Mouse (Mus musculus): Measurements from ENCODE around the gene Ubqln1. TPM values are rescaled to one million over a fixed set of nuclear protein-coding genes. Genes with fewer than 3 reads are reported as not detected.

The Ubqln1 gene
- polyA plus RNA-seq, 2 experiments: 28.6 to 28.8 TPM

DNA sequence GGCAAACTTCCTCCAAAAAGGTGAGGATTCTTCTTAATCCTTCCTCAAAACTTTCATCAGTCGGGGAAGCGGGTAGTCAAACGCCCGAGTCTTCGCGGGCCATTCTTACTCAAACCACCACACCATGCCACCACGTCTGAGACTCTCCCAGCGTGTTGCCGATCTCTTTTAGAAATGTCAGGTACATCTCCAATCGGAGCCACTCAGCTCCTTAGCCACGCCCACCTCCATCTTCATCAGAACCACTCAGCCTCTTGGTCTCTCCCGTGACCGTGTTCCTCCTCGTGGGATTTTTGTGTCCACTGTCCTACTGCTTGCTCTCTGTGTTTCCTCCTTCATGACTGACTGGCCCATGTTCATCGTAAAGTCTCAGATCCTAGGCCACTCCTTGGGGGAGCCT is 54.7 kb downstream of the Ubqln1 start:
- H3K4me1 ChIP-seq (replicated peaks; ENCODE audit: control insufficient read depth in 2 of 2, insufficient read depth in 2 of 2, low read length in 1 of 2): peaks cover 0 to 6% of the 10 kb centered on the region in 2 experiments; a peak in 2 of 4 replicates
- no peak overlapping the region for H3K4me2 ChIP-seq (ENCODE audit: low read depth)
- DNase-seq (ENCODE audit: low read depth in 3 of 3, low spot score in 3 of 3) (no peak), ATAC-seq (ENCODE audit: insufficient read depth) (no peak)
- TF ChIP-seq CTCF (IDR thresholded peaks at IDR 0.05; ENCODE audit: low read depth) (no peak), EP300 (IDR thresholded peaks at IDR 0.05; ENCODE audit: low read depth) (no peak)
- no peak overlapping the region for H3K27ac ChIP-seq
- H3K9me3 ChIP-seq (ENCODE audit: control insufficient read depth, low read length): no peaks in the 10 kb centered on the region
- WGBS (ENCODE audit: insufficient replicate concordance): 82% methylated on average over 15 of the region's 15 CpGs
- no peak overlapping the region for H3K4me3 ChIP-seq (ENCODE audit: insufficient read depth in 1 of 2, low read depth in 2 of 2, low read length in 2 of 2)
- no peaks in the 10 kb centered on the region for H3K27me3 ChIP-seq (ENCODE audit: control insufficient read depth, insufficient read depth, low read length)
- H3K9ac ChIP-seq (replicated peaks): no peak overlapping the region
- no peaks in the 10 kb centered on the region; the same call in 1 of the 2 replicates for H3K36me3 ChIP-seq (replicated peaks; ENCODE audit: control insufficient read depth, insufficient read depth, low read depth)

DNA sequence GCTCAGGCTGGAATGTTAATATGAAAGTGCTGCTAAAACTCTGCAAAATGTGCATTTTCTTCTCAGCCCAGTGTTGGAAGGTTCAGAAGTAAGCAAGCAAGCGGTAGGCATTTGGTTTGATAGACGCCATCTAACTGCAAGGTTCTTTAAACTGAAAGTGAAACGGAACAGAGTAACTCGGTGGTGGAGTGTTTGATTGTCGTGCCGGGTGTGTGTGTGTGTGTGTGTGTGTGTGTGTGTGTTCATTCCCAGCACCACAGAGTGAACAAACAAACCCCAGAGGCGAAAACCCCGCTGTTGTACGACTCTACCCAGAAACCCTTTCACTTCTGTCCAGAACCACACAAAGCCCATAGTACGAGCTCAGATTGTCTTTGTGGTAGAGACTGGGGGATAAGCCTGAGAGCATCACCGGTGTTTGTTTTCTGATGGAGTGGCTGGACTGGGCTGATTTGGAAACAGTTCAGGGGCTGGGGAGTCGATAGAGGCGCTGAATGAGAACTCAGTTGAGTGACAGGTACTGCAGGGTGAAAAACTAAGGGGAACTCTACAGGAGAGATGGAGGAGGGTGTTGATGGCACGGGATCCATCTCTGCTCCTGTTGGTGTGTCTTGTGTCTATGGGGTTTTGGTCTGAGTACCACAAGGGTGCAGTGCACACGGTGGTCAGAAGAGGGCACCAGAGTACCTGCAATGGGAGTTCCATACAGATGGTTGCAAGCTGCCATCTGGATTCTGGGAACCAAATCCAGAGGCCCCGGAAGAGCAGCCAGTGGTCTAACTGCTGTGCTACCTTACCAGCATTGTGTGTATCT is 57.1 kb downstream of the Ubqln1 start:
- ATAC-seq (ENCODE audit: insufficient read depth): peak; percentile 67
- H3K9me3 ChIP-seq (ENCODE audit: control insufficient read depth, low read length): no peaks in the 10 kb centered on the region
- peak overlapping the region; percentile 83 for H3K4me2 ChIP-seq (ENCODE audit: low read depth)
- peak overlapping the region; percentile 79 to 90 for H3K4me3 ChIP-seq (ENCODE audit: insufficient read depth in 1 of 2, low read depth in 2 of 2, low read length in 2 of 2)
- H3K36me3 ChIP-seq (replicated peaks; ENCODE audit: control insufficient read depth, insufficient read depth, low read depth): no peaks in the 10 kb centered on the region; the same call in 1 of the 2 replicates
- 3% methylated on average over 16 of the region's 16 CpGs for WGBS (ENCODE audit: insufficient replicate concordance)
- H3K4me1 ChIP-seq (replicated peaks; ENCODE audit: control insufficient read depth in 2 of 2, insufficient read depth in 2 of 2, low read length in 1 of 2): peaks cover 0 to 6% of the 10 kb centered on the region in 2 experiments; a peak in 2 of 4 replicates
- H3K27ac ChIP-seq: peak overlapping the region; percentile 53
- no peaks in the 10 kb centered on the region for H3K27me3 ChIP-seq (ENCODE audit: control insufficient read depth, insufficient read depth, low read length)
- H3K9ac ChIP-seq (replicated peaks): peak overlapping the region; percentile 76
- TF ChIP-seq CTCF (IDR thresholded peaks at IDR 0.05; ENCODE audit: low read depth): peak; percentile 98
- TF ChIP-seq EP300 (IDR thresholded peaks at IDR 0.05; ENCODE audit: low read depth): no peak
- DNase-seq (ENCODE audit: low read depth in 3 of 3, low spot score in 3 of 3): peak; percentile 83 to 88 (median 83)

DNA sequence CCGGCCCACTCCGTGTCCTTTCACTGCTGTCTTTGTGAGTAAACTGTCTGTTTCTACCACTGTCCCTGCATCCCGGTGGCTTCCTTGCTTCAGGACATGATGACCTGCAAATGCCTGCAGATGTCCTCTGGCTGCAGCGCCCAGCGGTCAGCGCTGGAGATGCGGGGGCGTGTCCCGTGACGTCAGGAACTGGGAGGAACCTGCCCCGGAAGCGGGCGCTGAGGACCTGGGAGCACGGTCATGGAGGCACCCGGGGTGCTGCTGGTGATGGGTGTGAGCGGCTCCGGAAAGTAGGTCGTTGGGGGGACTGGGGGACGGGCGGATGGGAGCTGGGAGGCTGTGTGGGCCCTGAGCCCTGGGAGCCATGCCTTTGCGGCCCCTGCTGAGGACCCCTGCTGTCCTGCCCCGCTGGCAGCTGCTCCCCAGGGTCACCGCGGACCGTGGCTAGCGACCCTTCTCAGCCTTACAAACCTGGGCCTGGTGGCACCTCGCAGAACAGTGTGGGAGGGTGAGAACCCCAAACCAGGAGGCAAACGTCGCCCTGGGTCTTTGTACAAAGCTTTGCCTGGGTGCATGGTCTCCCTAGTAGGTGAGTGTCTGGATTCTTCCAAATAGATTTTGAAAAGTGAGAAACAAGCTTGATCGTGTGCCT is 57.9 kb downstream of the Ubqln1 start, which contains the start of gene Idnk:
TSS of gene Idnk (plus strand) at position 203 of the 652 bp plus-strand sequence.
- peak within 1 kb of the TSS; percentile 76 for H3K9ac ChIP-seq (replicated peaks)
- no peaks in the 10 kb centered on the region; the same call in 1 of the 2 replicates for H3K36me3 ChIP-seq (replicated peaks; ENCODE audit: control insufficient read depth, insufficient read depth, low read depth)
- H3K4me3 ChIP-seq (ENCODE audit: insufficient read depth in 1 of 2, low read depth in 2 of 2, low read length in 2 of 2): peak within 1 kb of the TSS; percentile 79 to 90
- WGBS (ENCODE audit: insufficient replicate concordance): under 1% methylated on average over 30 of the region's 30 CpGs
- TF ChIP-seq CTCF (IDR thresholded peaks at IDR 0.05; ENCODE audit: low read depth): peak; percentile 73
- TF ChIP-seq EP300 (IDR thresholded peaks at IDR 0.05; ENCODE audit: low read depth): no peak
- H3K27ac ChIP-seq: peak within 1 kb of the TSS; percentile 53
- H3K27me3 ChIP-seq (ENCODE audit: control insufficient read depth, insufficient read depth, low read length): no peaks in the 10 kb centered on the region
- peaks cover 0 to 6% of the 10 kb centered on the region in 2 experiments; a peak in 2 of 4 replicates for H3K4me1 ChIP-seq (replicated peaks; ENCODE audit: control insufficient read depth in 2 of 2, insufficient read depth in 2 of 2, low read length in 1 of 2)
- ATAC-seq (ENCODE audit: insufficient read depth): peak; percentile 87
- peak; percentile 73 to 78 (median 76) for DNase-seq (ENCODE audit: low read depth in 3 of 3, low spot score in 3 of 3)
- no peaks in the 10 kb centered on the region for H3K9me3 ChIP-seq (ENCODE audit: control insufficient read depth, low read length)
- peak within 1 kb of the TSS; percentile 83 for H3K4me2 ChIP-seq (ENCODE audit: low read depth)

DNA sequence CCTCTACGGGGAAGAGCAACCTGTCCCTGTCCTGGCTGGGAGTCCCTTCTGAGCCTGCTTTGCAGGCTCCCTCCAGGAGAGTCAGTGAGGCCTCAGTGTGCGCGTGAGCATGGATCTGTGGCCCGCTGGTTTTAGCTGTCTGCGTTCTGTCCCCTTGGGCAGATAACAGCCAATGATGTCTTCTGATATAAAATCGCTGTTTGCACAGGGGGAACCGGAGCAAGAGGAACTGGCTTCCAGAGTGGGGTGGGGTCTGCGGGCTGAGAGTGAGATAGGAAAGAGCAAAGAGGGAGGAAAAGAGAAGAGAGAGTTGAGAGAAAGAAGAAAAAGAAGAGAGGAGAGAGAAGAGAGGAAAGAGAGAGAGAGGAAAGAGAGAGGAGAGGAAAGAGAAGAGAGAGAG is 58.4 kb downstream of the Ubqln1 start:
- Histone ChIP-seq H3K27me3 (ENCODE audit: control insufficient read depth, insufficient read depth, low read length) (no peaks in the 10 kb centered on the region), H3K4me3 (ENCODE audit: insufficient read depth in 1 of 2, low read depth in 2 of 2, low read length in 2 of 2) (peak overlapping the region; percentile 79 to 90), H3K36me3 (replicated peaks; ENCODE audit: control insufficient read depth, insufficient read depth, low read depth) (no peaks in the 10 kb centered on the region; the same call in 1 of the 2 replicates), H3K4me2 (ENCODE audit: low read depth) (peak overlapping the region; percentile 83), H3K9ac (replicated peaks) (peak overlapping the region; percentile 29; the same call in 1 of the 2 replicates), H3K9me3 (ENCODE audit: control insufficient read depth, low read length) (no peaks in the 10 kb centered on the region), H3K27ac (no peak overlapping the region), H3K4me1 (replicated peaks; ENCODE audit: control insufficient read depth in 2 of 2, insufficient read depth in 2 of 2, low read length in 1 of 2) (peaks cover 0 to 6% of the 10 kb centered on the region in 2 experiments; a peak in 2 of 4 replicates)
- DNase-seq (ENCODE audit: low read depth in 3 of 3, low spot score in 3 of 3) (no peak), ATAC-seq (ENCODE audit: insufficient read depth) (peak; percentile 40; the same call in 1 of the 2 replicates)
- TF ChIP-seq CTCF (IDR thresholded peaks at IDR 0.05; ENCODE audit: low read depth) (no peak), EP300 (IDR thresholded peaks at IDR 0.05; ENCODE audit: low read depth) (no peak)
- 11% methylated on average over 8 of the region's 8 CpGs for WGBS (ENCODE audit: insufficient replicate concordance)
